Mouse (Mus musculus): Measurements from ENCODE around the gene Ppp1cb.
"Not testable (repeated sequence)": the region's sequence is repeated elsewhere in the genome, so short reads cannot be mapped to it uniquely, and the experiment has no call there.

Gene Ppp1cb

GRCm38 (mm10) chr5:32458408-32459143 lies at the start of gene Ppp1cb:
TSS of gene Ppp1cb (plus strand) at chr5:32458843.
- DNase-seq: peak; percentile 98

DNA sequence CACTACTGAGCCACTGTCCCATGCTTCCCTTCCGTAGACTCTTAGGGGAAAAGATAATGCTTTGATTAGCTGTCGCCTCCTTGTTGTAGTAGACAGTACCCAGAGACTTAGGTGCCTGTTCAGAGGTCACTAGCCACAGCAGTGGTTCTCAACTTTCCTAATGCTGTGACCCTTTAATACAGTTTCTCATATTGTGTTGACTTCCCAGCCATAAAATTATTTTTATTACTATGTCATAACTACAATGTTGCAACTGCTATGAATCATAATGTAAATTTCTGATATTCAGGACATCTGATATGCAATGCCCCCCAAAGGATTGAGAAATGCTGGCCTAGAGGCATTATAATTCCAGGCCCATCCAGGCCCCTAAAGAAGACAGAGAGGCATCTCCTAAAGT lies 48.9 kb upstream of the Ppp1cb start:
- no peak for DNase-seq

GRCm38 (mm10) chr5:32410954-32411688 lies 47.5 kb upstream of the Ppp1cb start:
- no peak for DNase-seq

GRCm38 (mm10) chr5:32412186-32412950 lies 46.3 kb upstream of the Ppp1cb start:
- DNase-seq: no peak

GRCm38 (mm10) chr5:32413083-32413482 lies 45.6 kb upstream of the Ppp1cb start:
- no peak for DNase-seq

DNA sequence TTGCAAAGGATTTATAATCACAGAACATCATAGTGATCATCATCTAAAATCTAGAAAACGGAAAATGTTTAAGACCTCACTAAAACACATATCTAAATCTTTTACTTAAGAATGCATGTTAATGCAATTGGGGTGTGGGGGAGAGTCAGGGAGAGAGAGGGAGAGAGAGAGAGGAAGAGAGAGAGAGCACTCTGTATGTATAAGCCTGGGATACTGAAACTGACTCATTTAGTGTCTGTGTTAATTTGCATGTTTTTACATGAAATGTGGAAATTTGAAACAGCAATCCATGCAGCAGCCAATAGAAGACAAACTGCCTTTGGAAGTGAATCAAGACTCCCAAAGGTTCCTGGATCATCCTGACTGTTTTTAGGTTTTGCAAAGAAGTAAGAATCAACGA lies 45.1 kb upstream of the Ppp1cb start:
- DNase-seq: no peak

DNA sequence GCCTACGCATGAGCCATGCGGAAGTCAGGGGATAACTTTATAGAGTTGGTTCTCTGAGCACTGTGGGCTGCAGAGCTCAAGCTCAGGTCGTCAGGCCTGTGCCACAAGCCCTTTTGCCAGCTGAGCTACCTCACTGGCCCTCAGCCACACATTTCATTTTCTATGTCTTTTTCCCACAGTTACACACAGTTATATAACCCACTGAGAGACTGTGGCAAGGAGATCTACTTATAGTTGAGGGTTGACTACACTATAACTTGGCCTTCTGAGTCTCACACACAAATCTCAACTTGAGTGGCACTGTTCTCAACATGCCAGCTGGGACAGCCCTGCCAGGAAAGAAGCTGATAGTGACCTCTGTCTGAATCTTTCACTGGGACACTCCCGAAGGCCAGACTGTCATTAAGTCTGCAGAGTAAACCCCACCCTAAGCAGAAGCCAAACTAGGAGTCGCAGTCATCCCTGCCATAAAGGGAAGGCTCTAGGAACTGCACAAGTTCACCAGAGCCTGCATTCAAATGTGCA lies 44.1 kb upstream of the Ppp1cb start:
- DNase-seq: no peak

DNA sequence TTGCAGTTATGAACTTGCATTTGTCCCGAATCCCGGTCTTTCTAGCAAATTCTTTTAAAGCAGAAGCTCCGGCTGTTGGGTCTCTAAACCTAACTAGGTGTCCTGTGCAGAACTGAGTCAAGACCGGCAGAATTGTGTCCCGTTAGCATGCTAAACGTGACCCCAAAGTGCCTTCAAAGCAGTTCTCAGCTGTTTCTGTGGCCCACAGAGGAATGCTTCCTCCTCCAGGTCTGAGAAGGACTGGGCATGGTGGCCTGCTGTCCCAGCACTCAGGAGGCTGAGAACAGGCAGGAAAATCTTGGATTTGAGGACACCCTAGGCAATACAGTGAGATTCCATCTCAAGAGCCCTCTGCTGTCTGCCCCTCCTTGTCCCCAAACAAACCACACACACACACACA lies 43.1 kb upstream of the Ppp1cb start:
- no peak for DNase-seq

- DNase-seq: no peak
Measured at GRCm38 (mm10) chr5:32416881-32417280, 41.8 kb upstream of the Ppp1cb start.

GRCm38 (mm10) chr5:32422081-32422589 lies 36.5 kb upstream of the Ppp1cb start:
- DNase-seq: no peak

DNA sequence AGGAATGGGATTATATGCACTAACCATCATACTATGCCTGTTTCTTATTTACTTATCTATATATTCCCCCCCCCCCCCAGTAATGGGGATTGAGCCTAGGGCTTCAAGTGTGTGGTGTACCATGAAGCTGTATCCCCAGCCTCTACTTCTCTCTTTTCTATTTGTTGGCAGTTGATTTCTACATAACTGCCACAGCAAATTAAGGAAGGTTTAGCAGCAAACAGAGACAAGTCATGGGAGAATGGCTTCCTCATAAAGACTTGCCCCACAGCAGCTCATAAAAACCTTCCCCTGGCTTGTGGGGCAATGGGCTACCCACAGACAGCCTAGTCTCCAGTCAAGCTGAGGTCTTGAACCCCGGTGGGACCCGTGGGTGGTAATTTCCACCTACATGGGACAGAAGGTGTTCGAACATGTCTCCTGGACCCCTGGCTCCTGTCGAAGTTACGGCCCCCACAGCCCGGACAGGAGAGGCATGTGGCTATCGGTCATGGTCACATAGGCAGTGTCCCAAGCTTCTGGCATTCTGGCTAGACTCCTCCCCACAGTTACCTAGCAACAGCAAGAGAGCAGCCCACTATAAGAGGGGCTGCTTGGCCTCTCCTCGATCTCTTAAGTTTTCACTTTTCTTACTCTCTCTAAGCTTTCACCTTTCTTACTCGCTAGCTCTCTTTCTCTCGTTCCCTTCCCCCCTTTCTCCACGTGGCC lies 35.1 kb upstream of the Ppp1cb start:
- no peak for DNase-seq

- no peak for DNase-seq
Measured at GRCm38 (mm10) chr5:32424464-32424863, 34.2 kb upstream of the Ppp1cb start.

DNA sequence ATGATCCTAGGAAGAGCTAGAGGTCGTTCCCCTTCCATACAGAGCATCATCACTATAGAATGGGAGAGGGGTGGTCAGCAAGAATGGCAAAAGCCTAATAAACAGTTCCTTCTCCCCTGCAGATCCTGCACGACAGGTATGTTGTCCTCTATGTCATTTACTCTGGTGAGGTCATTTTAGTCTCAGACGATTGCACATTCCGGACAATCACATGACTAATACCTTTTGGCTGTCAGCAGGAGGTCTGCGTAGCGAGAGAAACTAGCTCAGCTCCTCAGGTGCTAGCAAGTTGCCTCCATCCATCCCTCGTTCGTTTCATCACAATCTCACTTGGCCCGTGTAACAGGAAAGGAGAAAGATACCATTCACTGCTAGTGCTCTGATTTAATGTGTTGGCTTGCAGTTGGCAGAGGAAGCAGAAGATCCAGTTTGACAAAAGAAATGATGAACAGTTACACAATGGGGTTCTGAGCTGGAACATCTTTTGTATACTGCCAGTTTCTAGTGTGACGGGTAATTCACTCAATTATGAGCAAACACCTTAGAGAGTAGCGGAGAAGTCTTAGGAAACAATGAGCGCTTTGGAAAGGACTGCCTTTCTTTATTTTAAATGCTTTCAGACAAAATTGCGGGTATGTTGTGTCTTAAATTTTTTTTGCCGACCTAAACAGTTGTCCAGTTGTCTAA lies 33.0 kb upstream of the Ppp1cb start:
- DNase-seq: no peak

GRCm38 (mm10) chr5:32430399-32430798 lies 28.2 kb upstream of the Ppp1cb start:
- DNase-seq: no peak

GRCm38 (mm10) chr5:32434346-32434745 lies 24.3 kb upstream of the Ppp1cb start:
- DNase-seq: not testable (repeated sequence)

- no peak for DNase-seq
Measured at GRCm38 (mm10) chr5:32435612-32436011, 23.0 kb upstream of the Ppp1cb start.

DNA sequence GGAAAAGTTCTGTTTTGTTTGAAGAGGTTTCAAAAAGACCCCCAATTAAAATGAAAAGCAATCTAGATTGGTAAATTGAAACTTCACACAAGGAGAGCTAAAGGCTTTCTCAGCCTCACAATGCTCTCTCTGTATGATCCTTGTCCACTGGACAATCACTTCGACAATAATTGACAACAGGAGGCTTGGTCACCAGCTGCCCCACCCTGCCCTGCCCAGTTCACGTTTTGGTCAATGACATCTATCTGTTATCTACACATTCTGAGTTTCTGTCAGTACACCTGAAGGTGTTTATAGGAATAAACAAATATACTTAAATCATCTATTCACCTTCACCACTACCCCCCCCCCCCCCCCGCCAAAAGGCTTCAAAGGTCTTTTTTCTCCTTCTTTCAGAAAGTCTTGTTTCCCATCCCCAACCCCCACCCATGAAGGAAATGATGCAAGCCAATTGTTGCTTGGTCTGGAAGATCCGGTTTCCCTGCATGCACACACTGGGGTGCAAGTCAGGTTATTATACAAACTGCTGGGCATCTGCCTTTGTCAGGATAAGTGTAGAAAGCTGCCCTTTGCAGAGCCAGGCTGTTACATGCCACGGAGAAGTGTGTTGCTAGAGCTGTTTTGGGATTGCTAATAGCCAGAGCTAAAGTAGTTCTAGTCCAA lies 20.6 kb upstream of the Ppp1cb start:
- no peak for DNase-seq

GRCm38 (mm10) chr5:32438564-32438922 lies 20.1 kb upstream of the Ppp1cb start:
- no peak for DNase-seq

DNA sequence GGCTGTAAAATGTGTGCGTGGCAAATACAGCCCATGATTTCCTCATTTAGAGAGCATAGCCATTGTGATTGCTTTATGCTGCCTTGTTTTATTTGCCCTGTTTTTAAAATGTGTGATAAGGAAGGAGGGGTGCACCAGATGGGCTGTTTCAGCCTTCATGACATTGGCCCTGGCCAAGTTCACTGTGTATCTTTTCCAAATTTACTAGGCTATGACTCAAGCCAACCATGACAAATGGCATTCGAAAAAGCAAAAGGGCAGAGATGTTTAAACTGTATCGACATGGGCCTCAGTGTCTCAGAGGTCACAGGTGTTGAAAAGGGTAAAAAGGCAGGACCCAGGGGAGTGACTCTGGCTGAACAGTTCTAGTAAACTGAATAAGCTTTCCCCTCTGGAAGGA lies 17.3 kb upstream of the Ppp1cb start:
- no peak for DNase-seq

DNA sequence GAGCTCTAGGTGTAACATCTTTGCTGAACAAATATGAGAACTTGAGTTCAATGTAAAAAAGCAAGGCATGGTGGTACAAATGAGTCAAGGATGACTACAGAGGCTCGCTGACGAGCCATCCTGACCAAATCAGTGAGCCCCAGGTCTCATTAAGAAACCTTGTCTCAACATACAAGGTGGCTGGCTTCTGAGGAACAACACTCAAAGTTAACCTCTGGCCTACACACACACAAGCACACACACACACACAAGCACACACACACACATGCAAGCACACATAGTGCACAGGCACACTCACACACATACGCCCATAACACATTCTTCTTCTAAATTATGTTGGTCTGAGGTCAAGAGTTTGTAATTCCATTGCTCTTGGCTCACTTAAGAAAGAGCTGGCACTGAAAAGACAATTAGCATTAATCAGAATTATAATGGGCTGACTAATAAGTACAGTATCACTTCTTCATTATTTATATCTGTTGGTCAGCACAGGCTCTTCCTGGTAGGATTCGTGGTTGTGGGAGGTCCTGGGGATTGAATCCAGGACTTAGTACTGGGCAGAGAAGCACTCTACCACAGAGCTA lies 16.6 kb upstream of the Ppp1cb start:
- DNase-seq: no peak

GRCm38 (mm10) chr5:32443906-32444305 lies 14.7 kb upstream of the Ppp1cb start:
- DNase-seq: no peak

Measured in thymus, adult 18-20 months (tissue).